18 mouse cellular contexts compared by ENCODE assay signal in genomic region chr1:170039402-170039801, GRCm38 (mm10).
DNase-seq lines count a peak whose midpoint lies in the region.
"Had no signal": no experiment of that assay in that cellular context is flagged by ENCODE, and none has a peak within 500 bp of the region (broad histone marks: within the 10 kb centered on the region; RNA-seq: fewer than 3 reads in every experiment).

No protein-coding gene starts in this region.

- WGBS in heart, embryonic 10.5 days, result 65% methylated on average over 4 of the region's 4 CpGs

- peak; percentile 10 for DNase-seq in heart, embryonic 10.5 days (ENCODE audit: low spot score)
- DNase-seq in heart, adult 8-10 months (ENCODE audit: low spot score), result no peak
- peak; percentile 22 to 30 for DNase-seq in kidney, postnatal 25 days
- DNase-seq in kidney, postnatal 4 days, result no peak
- peak; percentile 11 for DNase-seq in thymus, postnatal 4 days
- DNase-seq in thymus, postnatal 36 days, result no peak
- DNase-seq in MN1 (ENCODE audit: low spot score), result no peak
- DNase-seq in cerebellum, adult 11 months, result no peak
- DNase-seq: cerebellum, postnatal 10 days; embryo, embryonic 11 days; heart, postnatal 14 days; lung, embryonic 14.5 days; spleen, adult 18-20 months had no signal

- no peaks in the 10 kb centered on the region for H3K9me3 ChIP-seq in heart, embryonic 10.5 days
- H3K9me3 ChIP-seq: forebrain, embryonic 13.5 days; limb, embryonic 13.5 days; midbrain, embryonic 10.5 days; neural tube, embryonic 13.5 days; stomach, embryonic 15.5 days had no signal

- no peaks in the 10 kb centered on the region for H3K27me3 ChIP-seq in heart, embryonic 10.5 days (ENCODE audit: insufficient read depth, poor library complexity, severe bottlenecking)
- H3K27me3 ChIP-seq: forebrain, embryonic 13.5 days; limb, embryonic 13.5 days; neural tube, embryonic 13.5 days; stomach, embryonic 15.5 days had no signal

- no peak overlapping the region for H3K4me3 ChIP-seq in heart, embryonic 10.5 days
- H3K4me3 ChIP-seq: forebrain, embryonic 13.5 days; limb, embryonic 13.5 days; midbrain, embryonic 10.5 days; neural tube, embryonic 13.5 days; stomach, embryonic 15.5 days had no signal

- no peak overlapping the region for H3K27ac ChIP-seq in heart, embryonic 10.5 days
- H3K27ac ChIP-seq: forebrain, embryonic 13.5 days; limb, embryonic 13.5 days; midbrain, embryonic 10.5 days; neural tube, embryonic 13.5 days; stomach, embryonic 15.5 days had no signal

- H3K4me1 ChIP-seq in heart, embryonic 10.5 days, result no peaks in the 10 kb centered on the region
- H3K4me1 ChIP-seq: forebrain, embryonic 13.5 days; limb, embryonic 13.5 days; midbrain, embryonic 10.5 days; neural tube, embryonic 13.5 days; stomach, embryonic 15.5 days had no signal

- no peaks in the 10 kb centered on the region for H3K36me3 ChIP-seq in heart, embryonic 10.5 days
- H3K36me3 ChIP-seq: midbrain, embryonic 10.5 days; neural tube, embryonic 13.5 days; stomach, embryonic 15.5 days had no signal

Comparison
In these comparisons a context has a peak if more than half of its experiments do, and no peak if none do; other contexts are left out.
1. DNase-seq: peak in heart, embryonic 10.5 days (single experiment), kidney, postnatal 25 days (2 of 2) and thymus, postnatal 4 days (single experiment); none in heart, adult 8-10 months (single experiment), kidney, postnatal 4 days (0 of 2), thymus, postnatal 36 days (0 of 2), MN1 (single experiment) and cerebellum, adult 11 months (single experiment).